Comparison of ENCODE assay signal across 8 mouse cellular contexts in genomic region chrX:161976376-161976775, GRCm38 (mm10).
"Had no signal": no experiment of that assay in that cellular context is flagged by ENCODE, and none has a peak within 500 bp of the region (broad histone marks: within the 10 kb centered on the region; RNA-seq: fewer than 3 reads in every experiment).

No protein-coding gene starts in this region.

- DNase-seq: liver, postnatal 0 days; lung, adult 2 months; lung, postnatal 14 days; lung, postnatal 36 days; right cerebral cortex, postnatal 14 days; thymus, adult 2 months; thymus, postnatal 25 days; thymus, postnatal 4 days had no signal
